Mouse (Mus musculus) megakaryocyte-erythroid progenitor cell, adult 5-6 weeks (primary cell): ENCODE results near the gene Ibtk. TPM values are rescaled to one million over a fixed set of nuclear protein-coding genes. Genes with fewer than 3 reads are reported as not detected.

ENCODE experiments used
- ATAC-seq: replicated peaks from 2 replicates; pipeline ENCODE4 v1.8.0; 2016; ENCODE audit warnings: mild to moderate bottlenecking, inconsistent platforms; ENCODE audit not compliant: severe bottlenecking, poor library complexity, low FRiP score, low TSS enrichment
- total RNA-seq, 2 experiments: library from RNA; stranded (forward) in 1 of 2; stranded (reverse) in 1 of 2; fragments of 200-1000, 215-1000 nt in 1 of 2; fragments of >200 nt in 1 of 2; fragmentation: Nextera tagmentation in 1 of 2; gene quantifications; 2 replicates each; pipeline ENCODE4 v1.2.3; 2014 to 2017

Ibtk gene
- total RNA-seq, 2 experiments from 2014 or later = 41.7 to 119 TPM

GRCm38 (mm10) chr9:85724078-85724477 is 25.1 kb downstream of the Ibtk start:
- no peak for ATAC-seq

GRCm38 (mm10) chr9:85717336-85717735 is 31.8 kb downstream of the Ibtk start:
- no peak for ATAC-seq

- no peak for ATAC-seq
Measured at GRCm38 (mm10) chr9:85707302-85707701, 41.8 kb downstream of the Ibtk start.

GRCm38 (mm10) chr9:85701981-85702380 is 47.2 kb downstream of the Ibtk start:
- no peak for ATAC-seq

GRCm38 (mm10) chr9:85695606-85696005 is 53.5 kb downstream of the Ibtk start:
- no peak for ATAC-seq

- ATAC-seq = 0 out of 2 replicates have a peak, but pooled peaks have one; percentile 59
Measured at GRCm38 (mm10) chr9:85693231-85694116, 55.7 kb downstream of the Ibtk start.

- peak; percentile 65; the same call in 1 of the 2 replicates for ATAC-seq
Measured at GRCm38 (mm10) chr9:85685010-85685409, 64.1 kb downstream of the Ibtk start.

- no peak for ATAC-seq
Measured at GRCm38 (mm10) chr9:85675131-85675905, 73.8 kb downstream of the Ibtk start.

GRCm38 (mm10) chr9:85673907-85674481 is 75.1 kb downstream of the Ibtk start:
- ATAC-seq = no peak

- ATAC-seq = no peak
Measured at GRCm38 (mm10) chr9:85671582-85672331, 77.4 kb downstream of the Ibtk start.

GRCm38 (mm10) chr9:85664316-85664715 is 84.8 kb downstream of the Ibtk start:
- no peak for ATAC-seq

- ATAC-seq = no peak
Measured at GRCm38 (mm10) chr9:85663810-85664209, 85.3 kb downstream of the Ibtk start.

GRCm38 (mm10) chr9:85663091-85663490 is 86.0 kb downstream of the Ibtk start:
- ATAC-seq = no peak

- ATAC-seq = no peak
Measured at GRCm38 (mm10) chr9:85653401-85653800, 95.7 kb downstream of the Ibtk start.

GRCm38 (mm10) chr9:85638276-85638675 is 110.9 kb downstream of the Ibtk start:
- no peak for ATAC-seq

Other genes starting within 250 kb of the Ibtk start
- gene Tpbg, start 93.0 kb upstream of the Ibtk start, total RNA-seq (2014; fragmentation: Nextera tagmentation) = not detected in 2 replicates
- gene Tpbg, start 93.0 kb upstream of the Ibtk start, total RNA-seq (2017) = not detected in 2 replicates